Comparison of ENCODE assay signal across 8 mouse cellular contexts in genomic region chrX:56732401-56732800, GRCm38 (mm10). TPM values are rescaled to one million over a fixed set of nuclear protein-coding genes. Genes with fewer than 3 reads are reported as not detected.
DNase-seq lines count a peak whose midpoint lies in the region; ATAC-seq and TF ChIP-seq lines count a peak whose summit lies in the region.

No protein-coding gene starts in this region.

- H3K4me2 ChIP-seq in liver, embryonic 13.5 days: peak overlapping the region; percentile 78

- 11% methylated on average over 3 of the region's 3 CpGs for WGBS in liver, embryonic 13.5 days (ENCODE audit: insufficient replicate concordance)

- no peak overlapping the region for H3K9ac ChIP-seq in liver, embryonic 13.5 days

- peaks cover 6% of the 10 kb centered on the region for H3K4me1 ChIP-seq in testis, adult 2 months (ENCODE audit: control insufficient read depth, insufficient read depth, low read length)
- H3K4me1 ChIP-seq in liver, embryonic 13.5 days (replicated peaks): peaks cover 20% of the 10 kb centered on the region

- intact Hi-C loops in left cerebral cortex, postnatal 14 days (cut with DNase I): no loop called here

- no peak for TF ChIP-seq CTCF in testis, adult 2 months (IDR thresholded peaks at IDR 0.05; ENCODE audit: control insufficient read depth, insufficient read depth, insufficient replicate concordance, low read depth, low read length)

- no peaks in the 10 kb centered on the region for H3K27me3 ChIP-seq in testis, adult 2 months (ENCODE audit: control insufficient read depth, insufficient read depth, low read length)
- peaks cover 37% of the 10 kb centered on the region for H3K27me3 ChIP-seq in liver, embryonic 13.5 days

- ATAC-seq in cerebellum, adult (ENCODE audit: insufficient number of reproducible peaks, low FRiP score, low TSS enrichment): no peak
- ATAC-seq in liver, embryonic 13.5 days (ENCODE audit: low read depth): no peak
- ATAC-seq in CD4-positive, CD25-positive, alpha-beta regulatory T cell, adult 4 months: no peak

- peak; percentile 16 to 20 for DNase-seq in cerebellum, postnatal 25 days
- no peak for DNase-seq in testis, postnatal 10 days (ENCODE audit: low spot score)
- DNase-seq in liver, embryonic 13.5 days: no peak
- DNase-seq in left cerebral cortex, postnatal 14 days (ENCODE audit: low spot score in 2 of 2): no peak
- no peak for DNase-seq in spleen, postnatal 4 days (ENCODE audit: low spot score in 2 of 2)

- no peak overlapping the region for H3K27ac ChIP-seq in testis, adult 2 months (ENCODE audit: control insufficient read depth, insufficient read depth, low read depth, low read length)
- no peak overlapping the region for H3K27ac ChIP-seq in liver, embryonic 13.5 days

- H3K36me3 ChIP-seq in testis, adult 2 months (ENCODE audit: control insufficient read depth, insufficient read depth, low read length): no peaks in the 10 kb centered on the region
- no peaks in the 10 kb centered on the region for H3K36me3 ChIP-seq in liver, embryonic 13.5 days

- peak overlapping the region; percentile 54 for H3K4me3 ChIP-seq in testis, adult 2 months (ENCODE audit: control insufficient read depth, low read depth, low read length)
- H3K4me3 ChIP-seq in liver, embryonic 13.5 days (replicated peaks): peak overlapping the region; percentile 61

- no peak for TF ChIP-seq POLR2A in testis, adult 2 months (IDR thresholded peaks at IDR 0.05; ENCODE audit: control insufficient read depth, low read depth, low read length)

- no peaks in the 10 kb centered on the region for H3K9me3 ChIP-seq in liver, embryonic 13.5 days (replicated peaks)

RNA-seq across cellular contexts. Expression of gene Fhl1, which starts 0.8 kb away (rescaled TPM):
- 18.2 and 19.4 TPM in 2 replicates for polyA plus RNA-seq in testis, adult 2 months (2012; rRNA removed)
- 11.7 and 11.8 TPM in 2 replicates for polyA plus RNA-seq in liver, embryonic 13.5 days (2015; fragmentation: Nextera tagmentation; extraction: Ambion mirVana)
- 100 to 1,000 TPM; 130 to 137 TPM for total RNA-seq in left cerebral cortex, postnatal 14 days (2021)
- polyA plus RNA-seq in CD4-positive, CD25-positive, alpha-beta regulatory T cell, adult 4 months (2017; shearing (Covaris generic)): not detected

Comparison
In these comparisons a context has a peak if more than half of its experiments do, and no peak if none do; other contexts are left out.
1. DNase-seq: peak in cerebellum, postnatal 25 days (2 of 2); none in testis, postnatal 10 days (single experiment), liver, embryonic 13.5 days (single experiment), left cerebral cortex, postnatal 14 days (0 of 2) and spleen, postnatal 4 days (0 of 2).
2. RNA of gene Fhl1, which starts 0.8 kb away (polyA plus RNA-seq): 18.2 to 19.4 TPM in testis, adult 2 months and 11.7 to 11.8 TPM in liver, embryonic 13.5 days; not detected in CD4-positive, CD25-positive, alpha-beta regulatory T cell, adult 4 months; every median in the first group is over 10 times any median in the second.